Mouse (Mus musculus) frontal cortex, postnatal 36 days (tissue): ENCODE data around the gene Gimap4.
A peak's percentile ranks its signal among the peaks of the same experiment; 100 is the strongest.

Experiments used
- DNase-seq, 2 experiments: peaks; one replicate each; pipeline ENCODE4 v3.0.0; 2022; ENCODE audit warnings: low spot score in 2 of 2

Gene Gimap4

DNA sequence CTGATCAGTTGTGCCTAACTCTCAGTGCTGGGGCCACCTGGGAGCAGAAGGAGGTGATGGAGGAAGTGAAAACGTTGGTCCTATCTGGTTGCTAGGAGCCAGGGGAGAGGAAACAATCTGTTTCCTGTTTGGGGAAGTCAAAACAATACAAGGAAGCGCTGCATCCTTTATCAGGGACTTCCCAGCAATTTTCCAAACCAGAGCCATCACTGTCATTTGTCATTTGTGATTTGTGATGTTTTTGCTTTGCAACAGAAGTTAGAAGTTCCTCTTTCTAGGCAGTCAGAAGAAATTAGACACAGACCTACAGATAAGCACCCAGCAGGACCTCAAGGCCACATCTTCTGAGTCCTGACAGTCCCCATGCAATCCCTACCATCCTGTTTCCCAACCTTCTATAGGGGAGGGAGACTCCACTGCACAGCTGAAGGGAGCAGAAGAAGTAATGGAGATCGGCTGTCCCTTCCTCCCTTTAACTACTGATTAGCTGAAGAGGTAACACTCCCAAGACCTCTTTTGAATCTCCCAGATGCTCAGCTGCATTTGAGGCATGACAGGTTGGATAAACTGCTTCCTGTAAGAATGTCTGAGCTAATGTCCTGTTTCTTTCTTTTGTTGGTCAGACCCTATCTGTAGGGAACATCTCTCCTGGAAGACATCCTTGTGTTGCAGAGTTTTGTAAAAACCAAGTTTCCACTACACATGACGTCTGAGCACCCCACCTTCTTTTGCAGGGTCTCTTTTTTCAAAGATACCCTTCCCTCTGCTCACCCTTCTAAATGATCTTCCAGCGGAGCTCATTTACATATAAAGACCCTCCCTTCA lies 16.1 kb downstream of the Gimap4 start:
- DNase-seq: no peak

DNA sequence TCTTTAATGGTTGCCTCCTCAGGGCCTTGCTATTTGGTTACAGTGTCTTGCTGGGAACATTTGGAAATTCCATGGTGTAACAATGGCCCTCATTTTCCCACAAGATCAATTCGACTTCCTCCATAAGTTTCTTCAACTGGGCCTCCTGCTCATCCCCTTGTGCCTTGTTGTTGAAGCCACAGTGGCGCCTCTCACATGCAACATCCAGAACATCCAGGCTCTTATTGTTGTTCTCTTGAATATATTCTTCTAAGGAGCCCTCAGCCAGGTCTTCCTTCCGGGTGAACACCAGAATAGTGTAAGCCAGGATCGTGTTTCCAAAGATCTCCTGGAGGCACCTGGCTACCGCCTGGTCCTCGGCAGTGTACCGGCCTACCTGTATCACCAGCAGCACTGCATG lies 17.8 kb downstream of the Gimap4 start:
- no peak for DNase-seq

DNA sequence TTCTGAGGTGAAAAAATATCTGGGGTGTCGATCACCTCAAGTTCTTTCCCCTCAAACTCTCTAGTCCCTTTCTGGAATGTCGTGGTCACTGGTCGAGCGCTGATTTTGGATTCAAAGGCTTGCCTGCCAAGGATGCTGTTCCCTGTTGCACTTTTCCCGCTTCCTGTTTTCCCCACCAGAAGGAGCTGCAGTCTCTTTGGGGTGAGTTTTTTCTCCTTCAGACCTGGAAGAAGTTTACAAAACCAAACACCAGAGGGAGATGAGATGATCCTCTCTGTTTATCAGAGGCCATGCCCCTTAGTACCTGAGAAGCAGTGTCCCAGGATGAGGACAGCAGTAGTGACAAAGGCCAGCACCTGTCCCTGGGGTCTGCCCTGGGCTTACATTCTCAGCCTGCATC lies 18.3 kb downstream of the Gimap4 start:
- DNase-seq: no peak

DNA sequence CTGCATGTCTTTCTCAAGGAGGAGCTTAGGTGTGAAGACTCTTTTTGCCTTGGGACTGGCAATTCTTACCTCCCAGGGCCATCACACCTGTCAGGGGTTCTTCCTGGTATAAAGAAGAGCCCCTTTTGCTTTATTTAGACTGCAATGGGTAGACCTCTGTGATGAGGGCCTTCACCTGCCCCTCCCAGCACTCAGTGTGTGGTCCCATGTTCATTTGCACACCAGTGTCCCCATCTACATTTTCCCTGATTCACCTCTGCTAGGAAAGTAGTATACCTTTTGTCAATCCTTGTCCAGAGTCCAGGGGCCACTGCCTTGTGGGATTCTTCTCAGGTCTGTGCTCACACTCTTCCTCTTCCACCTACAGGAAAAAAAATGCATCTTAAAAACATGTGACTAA lies 19.8 kb downstream of the Gimap4 start:
- DNase-seq: no peak

DNA sequence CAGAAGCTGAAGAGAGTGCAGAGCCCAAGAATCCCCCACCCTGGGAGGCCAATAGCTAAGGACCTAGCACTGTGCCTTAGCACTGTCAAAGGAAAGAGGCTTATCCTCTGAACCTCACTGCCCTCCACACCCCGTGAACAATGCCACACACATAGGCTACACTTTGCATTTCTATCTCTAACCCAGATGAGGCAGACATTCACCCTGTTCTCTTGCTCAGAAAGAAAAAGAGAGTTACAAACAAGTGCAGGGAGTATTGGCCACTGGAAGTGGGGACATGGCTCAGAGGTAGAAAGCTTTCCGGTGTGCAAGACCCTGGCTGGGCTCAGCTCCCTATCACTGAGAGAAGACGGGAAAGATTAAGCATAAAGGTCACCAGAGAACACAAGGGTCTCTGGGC lies 21.8 kb downstream of the Gimap4 start:
- DNase-seq: no peak

DNA sequence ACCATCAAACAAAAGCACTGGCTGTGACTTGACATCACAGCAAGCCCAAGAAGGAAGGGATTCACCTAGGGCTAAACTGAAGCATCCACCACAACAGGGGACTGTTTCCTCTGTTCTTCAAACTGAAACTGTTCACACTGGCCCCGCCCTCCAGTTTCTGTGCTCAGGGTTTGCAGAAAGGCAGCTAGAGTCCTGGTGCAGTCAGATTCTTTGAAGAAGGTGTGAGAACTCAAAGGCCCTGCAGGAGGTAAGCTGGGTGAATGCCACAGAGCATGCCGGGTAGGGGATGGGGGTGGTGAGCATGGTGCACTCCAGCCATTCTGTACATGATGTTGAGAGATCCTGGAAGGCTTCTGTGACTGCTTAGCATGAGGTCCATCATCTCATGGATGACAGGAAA lies 34.1 kb downstream of the Gimap4 start, which contains the start of the genes Gm28053 and Gimap7:
Gm28053 (plus strand) TSS at position 153 of the 400 bp plus-strand sequence.
Gimap7 (plus strand) TSS at position 167 of the 400 bp plus-strand sequence.
- DNase-seq: no peak

DNA sequence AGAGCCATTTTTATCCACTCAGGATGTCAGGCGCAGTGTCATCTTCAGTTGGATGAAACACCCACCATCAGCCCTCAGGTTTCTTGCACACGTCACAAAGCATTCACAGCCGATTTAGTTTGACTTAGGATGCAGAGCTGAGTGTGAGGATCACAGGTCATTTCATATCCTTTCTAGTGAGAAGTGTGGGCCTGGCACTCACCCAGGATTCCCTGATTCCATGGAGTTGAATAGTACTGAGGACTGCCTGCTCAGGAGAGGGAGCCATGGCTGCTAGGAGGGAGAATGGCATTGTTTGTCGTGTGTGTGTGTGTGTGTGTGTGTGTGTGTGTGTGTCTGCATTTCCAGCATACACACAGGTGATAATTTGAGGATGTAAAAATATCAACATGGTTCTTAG lies 36.0 kb downstream of the Gimap4 start:
- no peak for DNase-seq

DNA sequence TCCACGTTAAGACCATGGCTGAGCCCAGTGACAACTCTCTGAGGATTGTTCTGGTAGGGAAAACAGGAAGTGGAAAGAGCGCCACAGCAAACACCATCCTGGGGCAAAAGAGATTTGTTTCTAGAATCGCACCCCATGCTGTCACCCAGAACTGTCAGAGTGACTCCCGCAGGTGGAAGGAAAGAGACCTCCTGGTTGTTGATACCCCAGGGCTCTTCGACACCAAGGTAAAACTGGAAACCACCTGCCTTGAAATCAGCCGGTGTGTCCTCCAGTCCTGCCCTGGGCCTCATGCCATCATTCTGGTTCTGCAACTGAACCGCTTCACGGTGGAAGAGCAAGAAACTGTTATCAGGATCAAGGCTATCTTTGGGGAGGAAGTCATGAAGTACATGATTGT lies 39.1 kb downstream of the Gimap4 start:
- DNase-seq: no peak

DNA sequence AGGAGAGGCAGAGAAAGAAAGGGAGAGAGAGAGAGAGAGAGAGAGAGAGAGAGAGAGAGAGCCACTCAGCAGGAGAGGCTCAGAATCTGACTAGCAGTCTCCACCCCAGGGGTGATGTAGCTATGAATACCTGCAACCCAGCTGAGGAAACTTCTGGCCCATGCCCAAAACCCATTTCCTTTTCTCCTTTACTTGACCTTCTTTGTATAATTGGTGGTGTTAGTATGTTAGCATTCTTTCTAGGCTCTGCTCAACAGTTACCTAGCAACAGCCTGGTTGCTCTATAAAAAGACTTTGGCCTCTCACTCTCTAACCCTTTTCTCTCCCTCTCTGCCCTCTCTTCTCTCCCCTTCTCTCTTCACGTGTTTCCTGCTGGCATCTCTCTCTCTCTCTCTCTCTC lies 41.1 kb downstream of the Gimap4 start:
- DNase-seq: peak in 1 of 2 experiments; percentile 42

DNA sequence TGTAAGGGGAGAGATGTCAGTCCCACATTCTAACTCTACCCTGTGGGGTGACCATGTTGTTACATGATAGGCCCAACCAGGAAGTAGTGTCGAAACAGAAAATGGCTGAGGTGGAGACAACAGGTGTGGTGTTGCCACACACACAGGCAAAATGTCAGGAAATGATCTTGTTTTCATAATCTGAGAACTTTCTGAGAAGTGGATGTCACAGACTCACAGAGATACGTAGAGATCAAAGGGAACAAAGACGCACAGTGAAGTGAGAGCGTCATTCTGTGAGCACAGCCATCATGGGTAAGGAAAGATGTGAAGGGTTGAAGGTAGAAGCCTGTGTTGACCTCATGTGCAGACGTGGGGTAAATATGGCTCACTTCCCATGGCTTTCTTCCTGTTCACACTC lies 43.4 kb downstream of the Gimap4 start:
- DNase-seq: no peak

DNA sequence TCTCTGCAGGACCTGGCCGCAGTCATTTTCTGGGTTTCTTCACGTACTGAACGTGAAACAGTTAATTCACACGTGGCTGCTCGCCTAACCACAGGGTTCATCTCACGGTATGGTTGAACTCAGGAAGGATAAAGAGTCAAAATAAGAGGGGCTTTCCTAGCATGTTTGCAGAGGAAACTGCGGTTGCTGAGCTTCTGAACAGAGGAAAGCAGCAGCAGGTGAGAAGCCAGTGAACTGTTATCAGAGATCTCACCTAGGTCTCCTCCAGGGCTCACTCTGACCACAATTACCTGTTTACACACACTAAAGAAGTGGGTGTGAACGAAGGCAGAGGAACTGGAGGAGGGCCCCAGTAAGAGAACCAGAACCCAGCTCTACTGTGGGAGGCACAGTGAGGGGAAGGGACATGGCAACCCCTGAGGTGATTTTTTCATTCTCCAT lies 48.5 kb downstream of the Gimap4 start:
- DNase-seq: no peak

DNA sequence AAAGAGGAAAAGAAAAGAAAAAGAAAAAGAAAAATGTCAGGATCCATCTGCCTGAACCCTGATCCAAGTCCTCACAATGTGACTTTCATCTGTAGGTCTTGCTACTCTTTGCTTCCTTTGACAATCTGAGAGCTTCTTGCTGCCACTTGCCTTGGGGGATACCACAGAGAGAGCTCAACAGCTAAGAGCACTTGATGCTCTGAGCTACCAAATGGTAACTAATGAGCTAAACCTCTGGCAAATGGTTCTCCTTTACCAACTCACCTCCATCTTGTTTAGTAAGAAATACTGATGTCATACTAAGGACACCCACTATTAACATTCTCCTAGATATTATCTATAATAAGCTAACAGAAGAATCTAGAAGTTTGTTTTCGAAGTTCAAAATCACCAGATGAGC lies 49.3 kb downstream of the Gimap4 start:
- DNase-seq: no peak

DNA sequence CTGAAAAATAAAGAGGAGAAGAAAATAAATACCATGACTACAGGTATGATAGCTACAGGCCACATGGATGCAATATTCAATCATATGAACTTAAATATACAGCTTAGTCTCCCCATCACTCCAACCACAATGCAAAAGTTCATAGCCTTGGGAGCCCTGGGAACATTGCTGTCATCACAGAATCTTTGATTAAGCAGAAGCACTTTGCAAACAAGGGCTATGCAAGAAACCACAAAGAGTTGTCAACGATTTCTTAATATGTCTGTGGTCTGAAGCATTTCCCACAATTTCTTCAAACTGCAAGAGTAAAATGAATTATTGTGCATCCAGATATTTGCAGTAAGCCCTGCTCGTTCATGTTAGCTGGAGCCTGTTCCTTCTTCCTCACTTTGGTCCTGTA lies 52.7 kb downstream of the Gimap4 start:
- no peak for DNase-seq

DNA sequence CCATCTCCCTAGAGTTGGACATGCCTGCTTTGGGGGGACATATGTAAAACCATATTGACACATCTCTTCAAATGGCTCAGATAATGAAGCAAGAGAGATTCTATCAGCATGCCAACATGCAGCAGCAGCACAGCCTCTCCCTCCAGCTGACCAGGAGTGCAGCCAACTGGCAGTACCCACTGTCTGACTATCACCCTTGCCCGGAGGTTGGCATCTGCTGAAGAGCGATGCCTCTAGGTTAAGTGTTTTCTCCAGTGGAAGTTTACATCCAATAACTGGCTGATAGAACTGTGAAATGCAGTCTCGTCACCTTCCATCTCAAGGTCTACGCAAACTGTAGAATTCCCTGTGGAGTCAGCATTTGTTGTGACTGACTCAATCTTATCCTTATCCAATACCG lies 53.3 kb downstream of the Gimap4 start:
- no peak for DNase-seq

DNA sequence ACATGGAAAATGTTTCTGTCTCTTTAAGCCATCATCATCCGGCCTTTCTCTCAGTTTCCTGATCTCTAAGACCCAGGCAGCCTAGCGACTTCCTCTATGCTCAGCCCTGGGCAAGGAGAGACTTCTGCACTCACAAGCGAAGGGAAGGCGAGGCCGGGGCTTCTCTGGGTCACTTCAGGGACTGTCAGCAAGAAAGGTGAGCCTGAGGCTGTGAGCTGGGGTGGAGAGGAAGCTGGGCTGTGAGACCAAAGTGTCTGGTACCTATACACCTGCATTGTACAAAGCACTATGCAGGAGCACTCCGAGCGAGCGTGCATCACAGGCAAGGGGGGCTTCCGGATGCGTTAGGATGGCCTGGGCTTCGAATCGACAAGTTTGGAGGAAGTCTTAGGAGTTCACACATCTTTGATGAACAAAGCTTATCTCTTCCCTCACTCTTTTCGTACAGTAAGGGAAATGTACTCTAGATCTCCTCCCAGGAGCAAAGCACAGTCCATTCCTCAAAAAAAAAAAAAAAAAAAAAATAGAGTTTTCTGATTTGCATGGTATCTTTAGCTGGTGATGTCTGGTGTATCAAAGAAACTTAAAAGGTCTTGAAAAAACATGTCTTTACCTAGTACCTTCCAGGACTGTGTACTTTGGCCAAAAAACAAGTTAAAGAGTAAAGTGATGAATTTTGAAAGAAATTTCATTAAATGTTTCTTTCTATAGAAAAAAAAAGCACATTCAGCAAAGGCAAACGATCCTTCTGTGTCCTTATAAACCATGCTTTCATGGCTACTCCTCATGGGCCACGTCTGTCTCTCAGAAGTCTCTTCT lies 54.8 kb downstream of the Gimap4 start, which contains the start of gene Gimap1:
Gimap1 (plus strand) TSS at position 94 of the 819 bp plus-strand sequence.
- DNase-seq: no peak

DNA sequence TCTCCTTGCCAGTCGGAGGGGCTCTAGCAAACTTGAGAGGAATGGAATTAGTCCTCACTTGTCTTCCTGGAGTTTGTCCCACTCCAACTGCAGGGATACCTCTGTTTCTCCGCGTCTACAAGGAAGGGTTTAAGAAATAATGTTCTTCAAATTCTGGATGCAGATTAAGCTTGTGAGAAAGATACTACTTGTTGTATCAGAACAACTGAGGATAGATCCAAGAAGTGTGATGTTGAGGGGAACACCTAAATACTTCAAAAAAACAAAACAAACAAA lies 55.4 kb downstream of the Gimap4 start:
- DNase-seq: no peak

DNA sequence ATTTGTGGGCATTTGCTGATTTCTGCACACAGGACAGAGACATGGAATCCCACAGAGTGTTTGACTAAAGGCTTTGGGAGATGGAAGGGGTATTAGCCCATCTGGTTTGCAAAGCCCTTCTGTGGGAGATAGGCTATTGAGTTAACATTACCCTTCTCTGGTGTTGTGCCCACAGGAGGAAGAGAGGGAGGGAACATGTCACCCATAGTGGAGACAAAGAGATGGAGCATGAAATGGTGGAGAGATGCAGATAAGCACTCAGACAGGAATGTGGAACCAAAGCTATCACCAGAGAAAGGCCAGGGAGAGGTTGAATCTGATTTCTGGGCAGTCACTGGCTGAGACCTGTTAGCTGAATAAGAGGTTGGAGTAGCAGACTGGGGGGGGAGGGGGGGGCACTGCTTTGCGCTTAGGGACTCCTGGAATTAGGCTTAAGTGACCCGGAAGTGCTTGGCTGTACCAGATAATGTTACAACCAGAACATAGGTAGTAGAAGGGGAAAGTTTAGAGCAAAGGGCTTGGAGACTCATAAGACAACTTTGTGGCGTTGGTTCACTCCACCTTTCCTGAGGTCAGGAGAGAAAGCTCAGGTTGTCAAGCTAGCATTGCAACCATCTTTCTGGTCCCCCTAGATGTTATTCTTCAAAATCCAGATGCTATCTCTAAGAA lies 56.3 kb downstream of the Gimap4 start:
- no peak for DNase-seq

DNA sequence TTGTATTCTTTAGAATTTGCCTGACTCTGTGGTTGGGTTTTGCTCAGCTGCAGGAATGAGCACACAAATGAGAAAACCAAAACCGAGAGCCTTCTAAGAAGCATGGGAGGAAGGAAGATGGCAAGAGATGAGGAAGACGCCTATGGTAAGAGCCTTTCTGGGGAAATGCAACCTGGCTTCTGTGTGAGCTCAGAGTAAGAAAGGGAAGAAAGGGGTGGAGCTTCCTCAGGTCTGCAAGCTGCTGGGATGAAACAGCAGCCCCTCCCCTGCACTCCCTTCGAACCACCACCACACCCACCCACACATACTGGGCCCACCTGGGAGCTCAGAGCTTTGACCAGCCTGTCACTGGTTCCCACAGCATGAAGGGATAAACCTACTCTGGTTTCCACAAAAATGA lies 56.9 kb downstream of the Gimap4 start:
- DNase-seq: no peak
